Mouse (Mus musculus): ENCODE measurements at regions not wholly inside any gene's neighbourhood (a gene's known extent, or its start where the extent isn't known, plus 50 kb on each side); places are given as distances from the start of the nearest gene placed in this dataset.
"Not testable (repeated sequence)": the region's sequence is repeated elsewhere in the genome, so short reads cannot be mapped to it uniquely, and the experiment has no call there.

DNA sequence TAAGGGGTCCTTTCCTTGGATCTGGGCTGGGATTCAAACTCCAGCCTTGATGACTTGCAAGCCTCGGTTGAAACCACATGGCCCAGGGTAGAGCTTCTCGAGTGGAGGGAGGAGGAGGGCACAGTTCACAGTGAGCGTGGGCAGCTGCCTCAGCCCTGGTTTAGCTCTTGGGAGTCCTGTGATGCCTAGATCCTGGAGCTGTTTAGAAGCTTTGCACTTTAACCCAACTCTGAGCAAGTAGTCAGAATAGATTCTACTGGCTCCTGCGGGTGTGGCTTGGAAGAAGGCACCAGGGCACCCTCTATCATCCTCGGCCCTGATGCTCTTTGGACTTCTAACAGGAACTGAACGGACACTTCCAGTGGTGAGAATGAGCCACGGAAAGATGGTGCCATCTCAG is 72.5 kb downstream of the Cpn2 start:
- Histone ChIP-seq H3K9me3 (replicated peaks; ENCODE audit: control insufficient read depth, low read length) (no peaks in the 10 kb centered on the region), H3K4me2 (ENCODE audit: low read depth, low read length) (no peak overlapping the region), H3K4me3 (replicated peaks; ENCODE audit: low read length) (no peak overlapping the region), H3K27me3 (ENCODE audit: control insufficient read depth, insufficient read depth, low read length) (no peaks in the 10 kb centered on the region), H3K9ac (ENCODE audit: low read length) (no peak overlapping the region), H3K27ac (ENCODE audit: low read length) (peak overlapping the region; percentile 74), H3K36me3 (ENCODE audit: control insufficient read depth, insufficient read depth, low read length) (no peaks in the 10 kb centered on the region), H3K4me1 (ENCODE audit: control insufficient read depth, insufficient read depth, low read length) (peaks cover 32% of the 10 kb centered on the region)
- ATAC-seq (ENCODE audit: insufficient read depth, low FRiP score), result no peak
- 65% methylated on average over 7 of the region's 7 CpGs for WGBS

DNA sequence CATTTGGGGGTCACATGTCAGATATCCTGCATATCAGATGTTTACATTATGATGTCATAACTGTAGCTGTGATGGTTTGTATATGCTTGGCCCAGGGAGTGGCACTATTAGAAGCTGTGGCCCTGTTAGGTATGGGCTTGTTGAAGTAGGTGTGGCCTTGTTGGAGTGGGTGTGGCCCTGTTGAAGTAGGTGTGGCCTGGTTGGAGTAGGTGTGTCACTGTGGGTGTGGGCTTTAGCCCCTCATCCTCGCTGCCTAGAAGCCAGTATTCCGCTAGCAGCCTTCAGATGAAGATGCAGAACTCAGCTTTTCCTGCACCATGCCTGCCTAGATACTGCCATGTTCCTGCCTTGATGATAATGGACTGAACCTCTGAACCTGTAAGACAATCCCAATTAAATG is 71.4 kb downstream of the Cpn2 start:
- not testable (repeated sequence) for H3K9ac ChIP-seq (ENCODE audit: low read length); ATAC-seq (ENCODE audit: insufficient read depth, low FRiP score); H3K9me3 ChIP-seq (replicated peaks; ENCODE audit: control insufficient read depth, low read length); H3K27me3 ChIP-seq (ENCODE audit: control insufficient read depth, insufficient read depth, low read length); H3K36me3 ChIP-seq (ENCODE audit: control insufficient read depth, insufficient read depth, low read length); H3K4me2 ChIP-seq (ENCODE audit: low read depth, low read length); H3K4me3 ChIP-seq (replicated peaks; ENCODE audit: low read length); H3K27ac ChIP-seq (ENCODE audit: low read length)
- 84% methylated on average over 2 of the region's 2 CpGs for WGBS
- H3K4me1 ChIP-seq (ENCODE audit: control insufficient read depth, insufficient read depth, low read length), result peaks cover 25% of the 10 kb centered on the region

DNA sequence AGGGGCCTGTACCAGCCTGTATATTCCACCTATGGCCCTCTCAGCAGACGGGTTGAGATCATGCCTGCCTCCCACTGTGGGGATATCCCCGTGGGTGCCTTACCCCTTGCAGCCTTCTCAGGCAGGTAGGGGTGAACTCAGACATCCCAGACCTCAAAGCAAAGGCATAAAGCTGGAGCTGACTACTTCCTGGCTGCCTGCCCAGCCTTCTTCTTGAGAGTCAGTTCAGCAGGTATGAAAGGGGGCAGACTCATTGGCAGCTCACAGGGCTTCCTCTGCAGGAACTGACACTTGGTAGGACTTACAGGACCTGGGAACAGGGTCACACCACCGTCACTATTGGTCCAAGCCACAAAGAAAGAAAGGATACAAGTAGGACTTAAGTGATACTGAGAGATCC is 69.9 kb downstream of the Cpn2 start:
- Histone ChIP-seq H3K9ac (ENCODE audit: low read length) (no peak overlapping the region), H3K27ac (ENCODE audit: low read length) (no peak overlapping the region), H3K36me3 (ENCODE audit: control insufficient read depth, insufficient read depth, low read length) (no peaks in the 10 kb centered on the region), H3K4me3 (replicated peaks; ENCODE audit: low read length) (no peak overlapping the region), H3K9me3 (replicated peaks; ENCODE audit: control insufficient read depth, low read length) (no peaks in the 10 kb centered on the region), H3K4me1 (ENCODE audit: control insufficient read depth, insufficient read depth, low read length) (peaks cover 22% of the 10 kb centered on the region), H3K27me3 (ENCODE audit: control insufficient read depth, insufficient read depth, low read length) (no peaks in the 10 kb centered on the region), H3K4me2 (ENCODE audit: low read depth, low read length) (no peak overlapping the region)
- WGBS, result 74% methylated on average over 3 of the region's 3 CpGs
- ATAC-seq (ENCODE audit: insufficient read depth, low FRiP score), result no peak

DNA sequence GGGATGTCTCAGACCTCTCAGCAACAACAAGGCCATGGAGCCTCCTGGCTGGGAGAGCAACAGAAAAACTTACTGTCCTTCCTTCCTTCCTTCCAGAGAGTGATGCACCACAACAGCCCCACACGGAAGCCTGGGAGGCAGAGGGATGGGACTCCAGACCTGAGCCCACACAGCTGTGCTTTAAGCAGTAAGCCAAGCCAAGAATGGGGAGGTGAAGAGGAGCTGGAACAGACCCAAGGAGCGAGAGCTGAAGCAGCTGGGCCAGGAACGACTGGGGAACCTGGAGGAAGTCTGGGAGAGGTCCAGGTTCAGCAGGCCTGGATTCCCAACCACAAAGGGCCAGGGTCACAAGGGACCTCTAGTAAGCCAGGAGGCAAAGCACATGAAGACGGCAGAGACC is 67.5 kb downstream of the Cpn2 start:
- H3K4me1 ChIP-seq (ENCODE audit: control insufficient read depth, insufficient read depth, low read length), result 0 out of 2 replicates have a peak, but pooled peaks cover 7% of the 10 kb centered on the region
- no peak overlapping the region for H3K27ac ChIP-seq (ENCODE audit: low read length)
- no peak overlapping the region for H3K4me2 ChIP-seq (ENCODE audit: low read depth, low read length)
- peak; percentile 77; the same call in 1 of the 2 replicates for ATAC-seq (ENCODE audit: insufficient read depth, low FRiP score)
- no peak overlapping the region for H3K4me3 ChIP-seq (replicated peaks; ENCODE audit: low read length)
- no peak overlapping the region for H3K9ac ChIP-seq (ENCODE audit: low read length)
- no peaks in the 10 kb centered on the region for H3K27me3 ChIP-seq (ENCODE audit: control insufficient read depth, insufficient read depth, low read length)
- 33% methylated on average over 4 of the region's 4 CpGs for WGBS
- no peaks in the 10 kb centered on the region for H3K36me3 ChIP-seq (ENCODE audit: control insufficient read depth, insufficient read depth, low read length)
- no peaks in the 10 kb centered on the region for H3K9me3 ChIP-seq (replicated peaks; ENCODE audit: control insufficient read depth, low read length)

DNA sequence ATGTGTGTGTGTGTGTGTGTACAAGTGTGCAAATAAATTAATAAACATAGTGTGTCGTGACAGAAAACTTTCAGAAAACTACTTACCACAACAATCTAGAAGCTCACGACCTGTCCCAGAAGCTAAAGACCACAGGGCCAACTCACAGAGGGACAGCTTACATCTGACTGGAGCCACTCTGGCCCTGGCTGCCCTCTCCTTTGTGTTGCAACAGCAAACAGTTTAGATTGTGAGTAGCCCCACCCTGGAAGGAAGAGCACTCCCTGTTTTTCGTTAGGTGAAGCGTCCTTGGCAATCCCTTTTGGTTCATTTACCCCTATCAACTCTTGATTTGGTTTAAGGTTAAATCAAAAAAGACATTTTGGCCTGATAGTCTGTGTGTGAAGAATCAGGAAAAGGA is 63.2 kb downstream of the Cpn2 start:
- no peak overlapping the region for H3K9ac ChIP-seq (ENCODE audit: low read length)
- WGBS, result 46% methylated on average over 4 of the region's 4 CpGs
- no peak overlapping the region for H3K4me2 ChIP-seq (ENCODE audit: low read depth, low read length)
- no peak overlapping the region for H3K4me3 ChIP-seq (replicated peaks; ENCODE audit: low read length)
- no peaks in the 10 kb centered on the region; the same call in 1 of the 2 replicates for H3K9me3 ChIP-seq (replicated peaks; ENCODE audit: control insufficient read depth, low read length)
- no peaks in the 10 kb centered on the region for H3K36me3 ChIP-seq (ENCODE audit: control insufficient read depth, insufficient read depth, low read length)
- H3K27ac ChIP-seq (ENCODE audit: low read length), result no peak overlapping the region
- peaks cover 7% of the 10 kb centered on the region; the same call in 1 of the 2 replicates for H3K4me1 ChIP-seq (ENCODE audit: control insufficient read depth, insufficient read depth, low read length)
- no peaks in the 10 kb centered on the region for H3K27me3 ChIP-seq (ENCODE audit: control insufficient read depth, insufficient read depth, low read length)
- ATAC-seq (ENCODE audit: insufficient read depth, low FRiP score), result no peak

DNA sequence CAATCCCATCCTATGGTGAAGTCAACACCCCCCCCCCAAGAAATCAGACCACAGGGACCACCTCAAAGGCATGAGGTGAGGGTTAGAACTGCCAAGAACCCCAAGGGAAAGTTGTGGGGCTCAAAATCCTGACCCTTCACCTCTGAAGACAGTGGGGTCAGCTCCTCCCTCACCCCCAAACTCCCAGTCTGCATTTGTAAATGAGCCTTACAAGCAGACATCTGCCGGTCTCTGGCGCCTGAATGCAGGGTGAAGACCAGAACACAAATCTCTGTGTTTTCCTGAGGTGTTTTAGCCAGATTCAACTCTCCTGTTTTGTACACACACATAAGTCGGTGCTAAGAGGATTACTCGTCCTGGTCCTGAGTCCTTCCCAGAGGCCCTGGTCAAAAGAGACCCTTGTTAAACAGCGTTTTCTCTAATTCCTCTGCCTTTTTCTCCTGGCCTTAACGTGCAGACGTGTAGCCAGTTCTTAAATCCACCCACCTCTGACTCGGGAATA is 61.9 kb downstream of the Cpn2 start:
- no peaks in the 10 kb centered on the region for H3K36me3 ChIP-seq (ENCODE audit: control insufficient read depth, insufficient read depth, low read length)
- no peak overlapping the region for H3K27ac ChIP-seq (ENCODE audit: low read length)
- no peak for ATAC-seq (ENCODE audit: insufficient read depth, low FRiP score)
- peak overlapping the region; percentile 0; the same call in 1 of the 2 replicates for H3K9ac ChIP-seq (ENCODE audit: low read length)
- no peaks in the 10 kb centered on the region; the same call in 1 of the 2 replicates for H3K9me3 ChIP-seq (replicated peaks; ENCODE audit: control insufficient read depth, low read length)
- H3K27me3 ChIP-seq (ENCODE audit: control insufficient read depth, insufficient read depth, low read length), result no peaks in the 10 kb centered on the region
- 23% methylated on average over 8 of the region's 8 CpGs for WGBS
- no peak overlapping the region for H3K4me2 ChIP-seq (ENCODE audit: low read depth, low read length)
- H3K4me1 ChIP-seq (ENCODE audit: control insufficient read depth, insufficient read depth, low read length), result peaks cover 5% of the 10 kb centered on the region; the same call in 1 of the 2 replicates
- no peak overlapping the region for H3K4me3 ChIP-seq (replicated peaks; ENCODE audit: low read length)

DNA sequence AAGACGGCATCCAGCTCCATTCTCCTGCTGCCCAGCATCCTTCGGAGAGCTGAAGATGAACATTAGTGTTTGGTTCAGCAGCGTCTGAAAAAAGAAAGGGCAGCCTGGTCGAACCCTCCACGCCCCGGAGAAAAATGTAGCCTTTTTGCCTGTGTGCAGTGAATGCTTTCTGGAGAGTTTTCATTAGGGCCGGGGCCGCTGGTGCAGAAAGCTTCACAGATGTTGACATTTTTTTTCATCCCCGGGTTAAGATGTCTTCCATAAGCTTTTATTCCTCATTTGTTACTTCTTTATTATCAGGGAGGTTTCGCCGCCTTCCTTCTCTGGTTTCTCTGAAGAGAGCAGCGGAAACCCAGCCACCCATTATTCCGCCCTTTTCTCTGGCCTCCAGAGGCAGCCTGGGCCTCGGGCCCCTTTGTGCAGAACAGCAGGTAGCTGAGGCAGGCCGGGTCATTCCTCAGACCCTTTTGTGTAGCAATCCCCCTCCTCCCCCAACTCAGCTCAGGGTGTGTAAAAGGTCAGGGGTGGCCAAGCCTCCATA is 61.4 kb downstream of the Cpn2 start:
- Histone ChIP-seq H3K4me1 (ENCODE audit: control insufficient read depth, insufficient read depth, low read length) (peaks cover 5% of the 10 kb centered on the region; the same call in 1 of the 2 replicates), H3K9ac (ENCODE audit: low read length) (peak overlapping the region; percentile 25; the same call in 1 of the 2 replicates), H3K27me3 (ENCODE audit: control insufficient read depth, insufficient read depth, low read length) (no peaks in the 10 kb centered on the region), H3K4me2 (ENCODE audit: low read depth, low read length) (no peak overlapping the region), H3K27ac (ENCODE audit: low read length) (no peak overlapping the region), H3K36me3 (ENCODE audit: control insufficient read depth, insufficient read depth, low read length) (no peaks in the 10 kb centered on the region), H3K4me3 (replicated peaks; ENCODE audit: low read length) (no peak overlapping the region), H3K9me3 (replicated peaks; ENCODE audit: control insufficient read depth, low read length) (no peaks in the 10 kb centered on the region; the same call in 1 of the 2 replicates)
- ATAC-seq (ENCODE audit: insufficient read depth, low FRiP score), result no peak
- WGBS, result 31% methylated on average over 15 of the region's 15 CpGs

Measured in stomach, embryonic 16.5 days (tissue).